Mouse (Mus musculus) stomach, embryonic 15.5 days (tissue): ENCODE measurements around the gene A2ml1. TPM values are rescaled to one million over a fixed set of nuclear protein-coding genes. Genes with fewer than 3 reads are reported as not detected.
"Not testable (repeated sequence)": the region's sequence is repeated elsewhere in the genome, so short reads cannot be mapped to it uniquely, and the experiment has no call there.

ENCODE experiments used
- ATAC-seq: fragments of 200-750 bp; cut with Nextera tagmentation; 2 replicates; pipeline ENCODE4 v1.8.0; 2017; ENCODE audit warnings: low read depth, moderate number of reproducible peaks, moderate TSS enrichment; ENCODE audit not compliant: insufficient read depth, low FRiP score
- H3K27ac ChIP-seq: fragments of 300-500 bp; sonication (generic); 2 replicates; pipeline ENCODE4 v1.5.1; 2015; ENCODE audit warnings: mild to moderate bottlenecking, inconsistent platforms
- H3K27me3 ChIP-seq: fragments of 300-500 bp; sonication (generic); replicated peaks from 2 replicates; pipeline ENCODE4 v1.6.1; 2015; ENCODE audit warnings: inconsistent platforms
- H3K36me3 ChIP-seq: fragments of 300-500 bp; sonication (generic); 2 replicates; pipeline ENCODE4 v1.6.1; 2015; ENCODE audit warnings: inconsistent platforms
- H3K4me1 ChIP-seq: fragments of 300-500 bp; sonication (generic); 2 replicates; pipeline ENCODE4 v1.6.1; 2015; ENCODE audit warnings: inconsistent platforms
- H3K4me2 ChIP-seq: fragments of 300-500 bp; sonication (generic); 2 replicates; pipeline ENCODE4 v1.6.1; 2015; ENCODE audit warnings: mild to moderate bottlenecking, inconsistent platforms
- H3K4me3 ChIP-seq: fragments of 300-500 bp; sonication (generic); replicated peaks from 2 replicates; pipeline ENCODE4 v1.5.1; 2015; ENCODE audit warnings: inconsistent platforms
- H3K9ac ChIP-seq: fragments of 300-500 bp; sonication (generic); 2 replicates; pipeline ENCODE4 v1.6.1; 2015; ENCODE audit warnings: inconsistent platforms
- H3K9me3 ChIP-seq: fragments of 300-500 bp; sonication (generic); 2 replicates; pipeline ENCODE4 v1.6.1; 2016; ENCODE audit warnings: inconsistent platforms
- WGBS: fragments of 180-500 bp; shearing (Covaris S2); methylation state at CpG from one replicate; pipeline ENCODE4 v1.1.7; 2015; 5-methylcytosine and 5-hydroxymethylcytosine counted together
- polyA plus RNA-seq: library from polyadenylated mRNA; unstranded; fragments of >200 nt; fragmentation: Nextera tagmentation; extraction: Ambion mirVana; gene quantifications from 2 replicates; pipeline ENCODE4 v1.2.1, GENCODE M21; 2015

A2ml1 gene
- polyA plus RNA-seq, result 3.3 and 6.4 TPM in 2 replicates

- no peak for ATAC-seq
- Histone ChIP-seq H3K9ac (no peak within 1 kb of the TSS), H3K4me3 (no peak within 1 kb of the TSS), H3K36me3 (no peaks in the 10 kb centered on the region), H3K4me2 (no peak within 1 kb of the TSS), H3K27ac (no peak within 1 kb of the TSS), H3K4me1 (no peaks in the 10 kb centered on the region), H3K27me3 (no peaks in the 10 kb centered on the region), H3K9me3 (no peaks in the 10 kb centered on the region)
- 59% methylated on average over 11 of the region's 11 CpGs for WGBS
Observed at GRCm38 (mm10) chr6:128581508-128581907, at the start of gene A2ml1. Gene A2ml1, minus strand, starts transcription at chr6:128581608.

DNA sequence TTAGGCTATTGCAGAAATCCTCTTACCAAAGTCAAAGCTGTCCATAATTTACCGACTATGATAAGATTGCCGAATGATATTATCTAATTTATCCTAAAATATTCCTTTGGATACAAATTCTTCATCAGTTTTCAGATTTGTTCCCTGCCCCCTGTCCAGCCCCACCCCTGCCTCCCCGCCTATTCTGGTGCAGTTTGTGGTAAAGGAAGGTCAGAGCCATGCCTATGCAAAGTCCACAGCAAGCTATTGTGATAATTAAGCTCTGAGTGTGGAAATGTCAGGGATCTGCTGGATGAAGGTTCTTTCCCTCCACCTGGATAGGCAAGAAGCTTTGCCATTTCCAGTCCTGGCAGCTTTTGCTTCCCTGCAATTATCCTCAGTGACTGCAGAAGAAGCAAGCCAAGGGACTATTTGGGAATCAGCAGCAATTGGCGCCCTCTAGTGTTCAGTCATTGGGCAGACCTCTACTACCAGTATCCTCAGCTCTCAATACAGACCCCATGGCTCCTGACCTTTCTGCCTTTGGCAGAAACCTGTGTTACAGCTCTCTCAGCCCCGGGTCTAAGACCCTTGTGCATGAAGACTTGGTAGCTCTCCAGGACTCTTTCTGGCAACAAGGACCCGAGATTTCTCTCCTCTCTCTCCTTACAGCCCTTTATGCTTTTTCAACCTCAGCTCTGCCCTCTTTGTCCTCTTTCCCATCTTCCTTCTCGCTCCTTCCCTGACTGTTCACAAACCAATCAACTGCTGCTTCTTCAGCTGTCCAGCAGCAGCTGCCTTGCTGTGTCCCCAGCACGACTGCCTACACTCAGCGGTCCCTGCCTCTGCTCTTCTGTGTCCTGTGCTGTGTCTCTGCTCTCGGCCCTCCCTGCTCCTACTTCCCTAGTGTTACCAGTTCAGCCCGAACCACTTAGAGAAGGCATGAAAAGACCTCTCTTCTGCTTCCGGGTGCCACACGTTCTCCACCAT, 48.6 kb upstream of the A2ml1 start:
- H3K27ac ChIP-seq, H3K9ac ChIP-seq, H3K36me3 ChIP-seq, H3K4me3 ChIP-seq, H3K4me2 ChIP-seq, H3K27me3 ChIP-seq, H3K4me1 ChIP-seq, H3K9me3 ChIP-seq: not testable (repeated sequence)
- 50% methylated on average over 13 of the region's 13 CpGs for WGBS
- ATAC-seq, result peak; percentile 75

DNA sequence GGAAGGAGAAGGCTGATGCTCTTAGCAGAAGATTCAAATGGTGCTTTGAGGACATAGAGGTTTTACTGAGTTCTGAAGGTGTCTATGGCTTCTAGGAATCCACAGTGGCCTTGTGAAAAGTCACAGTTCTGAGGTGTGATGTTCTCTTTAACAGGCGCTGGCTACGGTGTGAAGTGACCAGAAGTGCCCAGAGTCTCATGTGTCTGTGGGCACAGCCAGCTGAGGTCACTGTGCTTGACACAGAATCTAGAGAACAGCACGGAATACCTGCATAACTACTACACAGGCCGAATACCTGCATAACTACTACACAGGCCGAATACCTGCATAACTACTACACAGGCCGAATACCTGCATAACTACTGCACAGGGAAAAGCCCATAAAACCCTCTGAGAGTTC, 43.8 kb upstream of the A2ml1 start:
- H3K27me3 ChIP-seq, H3K9me3 ChIP-seq, H3K9ac ChIP-seq, H3K36me3 ChIP-seq, H3K4me3 ChIP-seq, H3K4me1 ChIP-seq, H3K4me2 ChIP-seq, H3K27ac ChIP-seq, ATAC-seq: not testable (repeated sequence)
- 86% methylated on average over 6 of the region's 6 CpGs for WGBS

GRCm38 (mm10) chr6:128624425-128624824, 43.0 kb upstream of the A2ml1 start:
- Histone ChIP-seq H3K4me1 (no peaks in the 10 kb centered on the region), H3K4me2 (no peak overlapping the region), H3K9ac (no peak overlapping the region), H3K27me3 (no peaks in the 10 kb centered on the region), H3K36me3 (no peaks in the 10 kb centered on the region), H3K4me3 (no peak overlapping the region), H3K9me3 (no peaks in the 10 kb centered on the region), H3K27ac (no peak overlapping the region)
- no peak for ATAC-seq
- WGBS, result 83% methylated on average over 4 of the region's 4 CpGs

DNA sequence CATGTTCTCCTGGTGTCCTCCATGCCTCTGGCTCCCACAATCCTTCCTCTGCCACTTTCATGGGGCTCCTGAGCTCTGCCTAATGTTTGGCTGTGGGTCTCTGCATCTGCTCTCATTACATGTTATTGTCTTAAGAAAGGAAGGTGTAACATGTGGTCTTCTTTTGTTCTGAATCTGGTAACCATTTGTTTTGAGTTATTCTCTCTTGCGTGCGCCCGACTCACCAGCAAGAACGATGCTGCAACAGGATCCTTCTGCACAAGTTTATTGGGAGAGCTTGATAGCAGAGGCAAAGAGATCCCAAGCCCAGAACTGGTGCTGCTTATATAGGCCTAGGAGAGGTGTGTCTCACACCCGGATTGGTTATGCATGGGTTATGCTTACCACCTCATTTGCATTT, 42.0 kb upstream of the A2ml1 start, which contains the start of gene Klrb1a:
Klrb1a (minus strand) TSS at position 101 of the 400 bp plus-strand sequence.
- not testable (repeated sequence) for ATAC-seq, H3K27ac ChIP-seq, H3K36me3 ChIP-seq, H3K4me2 ChIP-seq, H3K4me1 ChIP-seq, H3K9ac ChIP-seq, H3K27me3 ChIP-seq, H3K9me3 ChIP-seq, H3K4me3 ChIP-seq
- WGBS, result 95% methylated on average over 5 of the region's 5 CpGs

- WGBS, result 71% methylated on average over 2 of the region's 2 CpGs
- no peak overlapping the region for H3K27ac ChIP-seq
- H3K27me3 ChIP-seq, result no peaks in the 10 kb centered on the region
- H3K4me1 ChIP-seq, result no peaks in the 10 kb centered on the region
- no peak overlapping the region for H3K4me3 ChIP-seq
- H3K9ac ChIP-seq, result no peak overlapping the region
- H3K36me3 ChIP-seq, result no peaks in the 10 kb centered on the region
- H3K9me3 ChIP-seq, result no peaks in the 10 kb centered on the region
- ATAC-seq, result no peak
- H3K4me2 ChIP-seq, result no peak overlapping the region
Observed at GRCm38 (mm10) chr6:128622733-128623132, 41.3 kb upstream of the A2ml1 start.

DNA sequence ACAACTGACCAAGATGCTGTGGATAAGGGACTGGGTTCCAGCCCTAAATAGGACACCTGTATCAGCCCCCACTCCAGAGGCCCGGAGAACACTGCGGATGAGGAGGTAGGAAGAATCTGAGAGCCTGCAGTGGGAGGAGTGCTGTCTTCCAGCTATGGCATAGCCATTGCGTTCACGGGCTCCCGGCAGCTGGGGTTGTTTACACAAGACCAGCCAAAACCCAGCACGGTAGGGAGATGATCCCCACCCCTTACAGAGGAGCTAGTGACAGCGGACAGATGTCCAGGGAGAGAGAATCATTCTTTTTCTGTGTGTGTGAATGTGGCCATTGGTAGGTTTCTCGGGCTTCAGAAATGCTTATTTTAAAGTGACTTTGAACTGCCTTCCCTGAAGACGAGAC, 24.9 kb upstream of the A2ml1 start:
- no peak overlapping the region for H3K27ac ChIP-seq
- ATAC-seq, result peak; percentile 4; the same call in 1 of the 2 replicates
- no peak overlapping the region for H3K4me2 ChIP-seq
- H3K36me3 ChIP-seq, result no peaks in the 10 kb centered on the region
- no peak overlapping the region for H3K4me3 ChIP-seq
- H3K9ac ChIP-seq, result no peak overlapping the region
- H3K27me3 ChIP-seq, result no peaks in the 10 kb centered on the region
- no peaks in the 10 kb centered on the region for H3K4me1 ChIP-seq
- no peaks in the 10 kb centered on the region for H3K9me3 ChIP-seq
- 33% methylated on average over 9 of the region's 9 CpGs for WGBS

DNA sequence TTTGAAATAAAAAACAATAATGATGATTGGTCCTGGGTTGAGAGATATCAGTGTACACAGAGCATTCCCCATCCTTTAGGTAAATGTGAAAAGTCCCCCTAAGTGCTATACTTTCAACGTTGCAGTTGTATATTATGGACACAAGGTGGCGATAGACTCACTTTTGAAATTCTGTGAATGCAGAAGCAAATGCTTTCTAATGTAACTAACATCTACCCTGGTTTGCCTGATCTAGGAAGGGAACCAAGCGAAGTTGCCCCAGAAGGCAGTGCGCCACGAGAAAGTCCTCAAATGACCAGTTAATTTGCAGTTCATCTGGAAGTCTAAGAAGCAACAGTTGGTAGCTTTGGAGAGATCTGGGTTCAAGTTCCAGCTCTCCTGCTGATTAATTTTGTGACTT, 23.1 kb upstream of the A2ml1 start:
- 35% methylated on average over 5 of the region's 5 CpGs for WGBS
- Histone ChIP-seq H3K27me3 (no peaks in the 10 kb centered on the region), H3K36me3 (no peaks in the 10 kb centered on the region), H3K4me2 (no peak overlapping the region), H3K4me1 (no peaks in the 10 kb centered on the region), H3K9ac (no peak overlapping the region), H3K4me3 (no peak overlapping the region), H3K9me3 (no peaks in the 10 kb centered on the region), H3K27ac (no peak overlapping the region)
- no peak for ATAC-seq

DNA sequence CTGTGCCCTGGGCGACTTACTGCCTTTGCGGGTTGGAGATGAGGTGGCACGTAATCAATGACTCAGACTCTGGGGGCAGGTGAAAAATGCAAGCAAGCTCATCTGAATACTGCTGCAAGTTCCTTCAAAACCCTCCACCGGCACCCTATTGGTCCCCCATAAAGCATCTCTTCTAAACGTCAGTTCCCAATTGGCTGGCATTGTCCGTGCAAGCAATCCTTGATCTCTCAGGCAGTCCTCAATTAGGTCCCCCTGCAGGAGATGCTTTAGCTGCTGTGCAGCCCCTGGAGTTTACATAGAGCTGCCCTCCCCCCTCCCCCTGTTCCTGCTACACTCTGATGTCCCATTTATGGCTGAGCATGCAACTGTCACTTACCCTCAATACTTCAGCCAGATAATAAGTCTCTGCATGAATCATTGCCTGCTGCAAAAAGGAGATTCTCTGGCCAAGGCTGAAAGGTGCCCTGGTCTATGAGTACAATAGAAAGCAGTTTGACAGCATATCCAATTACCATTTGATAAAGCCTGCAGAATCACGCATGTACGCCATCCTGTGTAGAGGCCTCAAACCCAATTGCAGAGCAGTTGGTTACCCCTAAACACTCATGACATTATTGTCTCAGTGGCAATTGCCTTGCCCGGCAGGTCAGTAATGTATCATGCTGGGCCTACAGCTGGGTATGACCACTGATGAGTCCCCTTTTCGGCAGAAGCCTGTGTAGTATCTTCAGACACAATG, 21.2 kb upstream of the A2ml1 start:
- Histone ChIP-seq H3K4me1 (no peaks in the 10 kb centered on the region), H3K9ac (no peak overlapping the region), H3K27me3 (no peaks in the 10 kb centered on the region), H3K4me3 (no peak overlapping the region), H3K9me3 (no peaks in the 10 kb centered on the region), H3K27ac (no peak overlapping the region), H3K4me2 (no peak overlapping the region), H3K36me3 (no peaks in the 10 kb centered on the region)
- whole genome bisulfite sequencing, result 64% methylated on average over 10 of the region's 10 CpGs
- ATAC-seq, result no peak

DNA sequence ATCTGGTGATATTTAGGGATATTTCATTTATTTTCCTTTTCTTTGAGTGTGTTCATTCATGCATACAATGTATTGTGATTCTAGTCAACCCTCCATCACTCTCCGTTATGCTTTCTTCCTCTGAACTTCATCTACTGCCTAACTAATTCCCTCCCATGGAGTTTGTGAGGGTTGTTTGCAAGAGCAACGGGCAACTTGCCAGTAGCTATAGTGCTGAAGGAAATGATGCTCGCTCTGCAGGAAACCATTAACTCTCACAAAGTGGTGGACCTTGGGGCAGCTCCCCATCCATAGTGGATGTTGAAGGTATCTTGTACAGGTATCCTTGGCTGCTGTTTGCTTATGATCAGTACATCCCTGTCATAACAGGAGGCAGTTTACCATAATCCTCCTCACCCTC, 20.6 kb upstream of the A2ml1 start:
- H3K4me3 ChIP-seq, result no peak overlapping the region
- H3K4me2 ChIP-seq, result no peak overlapping the region
- no peaks in the 10 kb centered on the region for H3K36me3 ChIP-seq
- WGBS, result 41% methylated on average over 3 of the region's 3 CpGs
- H3K27ac ChIP-seq, result no peak overlapping the region
- H3K9me3 ChIP-seq, result no peaks in the 10 kb centered on the region
- ATAC-seq, result no peak
- H3K4me1 ChIP-seq, result no peaks in the 10 kb centered on the region
- H3K27me3 ChIP-seq, result no peaks in the 10 kb centered on the region
- no peak overlapping the region for H3K9ac ChIP-seq

GRCm38 (mm10) chr6:128599555-128599954, 18.1 kb upstream of the A2ml1 start:
- H3K9me3 ChIP-seq, result no peaks in the 10 kb centered on the region
- H3K27me3 ChIP-seq, result no peaks in the 10 kb centered on the region
- no peak overlapping the region for H3K9ac ChIP-seq
- ATAC-seq, result no peak
- H3K4me3 ChIP-seq, result no peak overlapping the region
- no peaks in the 10 kb centered on the region for H3K4me1 ChIP-seq
- H3K36me3 ChIP-seq, result no peaks in the 10 kb centered on the region
- H3K4me2 ChIP-seq, result no peak overlapping the region
- no peak overlapping the region for H3K27ac ChIP-seq
- WGBS, result 52% methylated on average over 4 of the region's 4 CpGs
